Mouse (Mus musculus) stomach, embryonic 16.5 days (tissue): ENCODE measurements around the gene Atg10. TPM values are rescaled to one million over a fixed set of nuclear protein-coding genes. Genes with fewer than 3 reads are reported as not detected.

Experiments used
- ATAC-seq: fragments of 200-750 bp; cut with Nextera tagmentation; 2 replicates; pipeline ENCODE4 v1.8.0; 2017; ENCODE audit warnings: moderate number of reproducible peaks, moderate TSS enrichment; ENCODE audit not compliant: insufficient read depth, low FRiP score
- H3K27ac ChIP-seq: fragments of 300-500 bp; sonication (generic); 2 replicates; pipeline ENCODE4 v1.5.1; 2014; ENCODE audit warnings: low read length
- H3K27me3 ChIP-seq: fragments of 300-500 bp; sonication (generic); 2 replicates; pipeline ENCODE4 v1.6.1; 2014; ENCODE audit warnings: low read length, control low read depth, mixed read lengths; ENCODE audit not compliant: control insufficient read depth, insufficient read depth
- H3K36me3 ChIP-seq: fragments of 300-500 bp; sonication (generic); 2 replicates; pipeline ENCODE4 v1.6.1; 2014; ENCODE audit warnings: low read length; ENCODE audit not compliant: control insufficient read depth, insufficient read depth
- H3K4me1 ChIP-seq: fragments of 300-500 bp; sonication (generic); 2 replicates; pipeline ENCODE4 v1.6.1; 2014; ENCODE audit warnings: low read length, control low read depth, mixed read lengths; ENCODE audit not compliant: control insufficient read depth, insufficient read depth
- H3K4me2 ChIP-seq: fragments of 300-500 bp; sonication (generic); 2 replicates; pipeline ENCODE4 v1.6.1; 2014; ENCODE audit warnings: low read depth, low read length, mixed read lengths
- H3K4me3 ChIP-seq: fragments of 300-500 bp; sonication (generic); replicated peaks from 2 replicates; pipeline ENCODE4 v1.5.1; 2014; ENCODE audit warnings: mild to moderate bottlenecking, low read length
- H3K9ac ChIP-seq: fragments of 300-500 bp; sonication (generic); 2 replicates; pipeline ENCODE4 v1.6.1; 2014; ENCODE audit warnings: low read length
- H3K9me3 ChIP-seq: fragments of 300-500 bp; sonication (generic); replicated peaks from 2 replicates; pipeline ENCODE4 v1.6.1; 2016; ENCODE audit warnings: low read length, control low read depth; ENCODE audit not compliant: control insufficient read depth
- WGBS: fragments of 180-500 bp; shearing (Covaris S2); extraction: QIAGEN DNeasy Blood & Tissue Kit; methylation state at CpG from one replicate; pipeline ENCODE4 v1.1.7; 2014; 5-methylcytosine and 5-hydroxymethylcytosine counted together
- polyA plus RNA-seq: library from polyadenylated mRNA; unstranded; fragments of >200 nt; fragmentation: Nextera tagmentation; extraction: Ambion mirVana; gene quantifications from 2 replicates; pipeline ENCODE4 v1.2.1, GENCODE M21; 2015

Gene Atg10
- polyA plus RNA-seq, 1 experiment from 2014 or later: 15.2 TPM

- no peak for ATAC-seq
- no peaks in the 10 kb centered on the region for H3K36me3 ChIP-seq
- H3K4me3 ChIP-seq: no peak overlapping the region
- no peaks in the 10 kb centered on the region for H3K4me1 ChIP-seq
- H3K27me3 ChIP-seq: no peaks in the 10 kb centered on the region
- 94% methylated on average over 12 of the region's 12 CpGs for WGBS
- H3K27ac ChIP-seq: no peak overlapping the region
- H3K9ac ChIP-seq: no peak overlapping the region
- no peak overlapping the region for H3K4me2 ChIP-seq
- no peaks in the 10 kb centered on the region for H3K9me3 ChIP-seq
Measured at GRCm38 (mm10) chr13:91086361-91086900, 137.3 kb downstream of the Atg10 start.

- Histone ChIP-seq H3K9ac (no peak overlapping the region), H3K9me3 (no peaks in the 10 kb centered on the region), H3K4me1 (no peaks in the 10 kb centered on the region), H3K27ac (no peak overlapping the region), H3K36me3 (no peaks in the 10 kb centered on the region), H3K4me2 (no peak overlapping the region), H3K27me3 (no peaks in the 10 kb centered on the region), H3K4me3 (no peak overlapping the region)
- no peak for ATAC-seq
- WGBS: 92% methylated on average over 2 of the region's 2 CpGs
Measured at GRCm38 (mm10) chr13:91072351-91072750, 151.4 kb downstream of the Atg10 start.

GRCm38 (mm10) chr13:91060871-91061270 is 162.9 kb downstream of the Atg10 start:
- H3K27me3 ChIP-seq: no peaks in the 10 kb centered on the region
- no peaks in the 10 kb centered on the region for H3K36me3 ChIP-seq
- 83% methylated on average over 5 of the region's 5 CpGs for WGBS
- no peak overlapping the region for H3K9ac ChIP-seq
- no peak overlapping the region for H3K4me3 ChIP-seq
- H3K27ac ChIP-seq: no peak overlapping the region
- no peaks in the 10 kb centered on the region for H3K4me1 ChIP-seq
- no peak for ATAC-seq
- H3K9me3 ChIP-seq: no peaks in the 10 kb centered on the region
- no peak overlapping the region for H3K4me2 ChIP-seq

GRCm38 (mm10) chr13:91048171-91048570 is 175.6 kb downstream of the Atg10 start:
- Histone ChIP-seq H3K27ac (no peak overlapping the region), H3K4me1 (no peaks in the 10 kb centered on the region), H3K36me3 (no peaks in the 10 kb centered on the region), H3K4me2 (no peak overlapping the region), H3K27me3 (no peaks in the 10 kb centered on the region), H3K9ac (no peak overlapping the region), H3K9me3 (no peaks in the 10 kb centered on the region), H3K4me3 (no peak overlapping the region)
- no peak for ATAC-seq
- WGBS: 89% methylated on average over 4 of the region's 4 CpGs

GRCm38 (mm10) chr13:91046851-91047250 is 176.9 kb downstream of the Atg10 start:
- Histone ChIP-seq H3K9ac (no peak overlapping the region), H3K4me1 (no peaks in the 10 kb centered on the region), H3K36me3 (no peaks in the 10 kb centered on the region), H3K4me2 (no peak overlapping the region), H3K27ac (no peak overlapping the region), H3K27me3 (no peaks in the 10 kb centered on the region), H3K9me3 (no peaks in the 10 kb centered on the region), H3K4me3 (no peak overlapping the region)
- 78% methylated on average over 5 of the region's 5 CpGs for WGBS
- no peak for ATAC-seq

GRCm38 (mm10) chr13:91041236-91041635 is 182.5 kb downstream of the Atg10 start:
- no peaks in the 10 kb centered on the region for H3K36me3 ChIP-seq
- no peak overlapping the region for H3K27ac ChIP-seq
- H3K4me1 ChIP-seq: no peaks in the 10 kb centered on the region
- no peak overlapping the region for H3K4me2 ChIP-seq
- no peaks in the 10 kb centered on the region for H3K9me3 ChIP-seq
- no peaks in the 10 kb centered on the region for H3K27me3 ChIP-seq
- 72% methylated on average over 1 of the region's 1 CpGs for WGBS
- ATAC-seq: no peak
- H3K4me3 ChIP-seq: no peak overlapping the region
- no peak overlapping the region for H3K9ac ChIP-seq

GRCm38 (mm10) chr13:91040421-91040820 is 183.3 kb downstream of the Atg10 start:
- Histone ChIP-seq H3K36me3 (no peaks in the 10 kb centered on the region), H3K9me3 (no peaks in the 10 kb centered on the region), H3K27ac (no peak overlapping the region), H3K4me3 (no peak overlapping the region), H3K4me2 (no peak overlapping the region), H3K4me1 (no peaks in the 10 kb centered on the region), H3K27me3 (no peaks in the 10 kb centered on the region), H3K9ac (no peak overlapping the region)
- ATAC-seq: no peak

GRCm38 (mm10) chr13:91039201-91039807 is 184.5 kb downstream of the Atg10 start:
- no peaks in the 10 kb centered on the region for H3K27me3 ChIP-seq
- no peak overlapping the region for H3K4me3 ChIP-seq
- H3K4me2 ChIP-seq: no peak overlapping the region
- H3K36me3 ChIP-seq: no peaks in the 10 kb centered on the region
- WGBS: 44% methylated on average over 11 of the region's 11 CpGs
- H3K9me3 ChIP-seq: no peaks in the 10 kb centered on the region
- no peak overlapping the region for H3K27ac ChIP-seq
- H3K9ac ChIP-seq: 0 out of 2 replicates have a peak overlapping the region, but pooled peaks have one; percentile 28
- peak; percentile 83 for ATAC-seq
- no peaks in the 10 kb centered on the region for H3K4me1 ChIP-seq

- no peak overlapping the region for H3K9ac ChIP-seq
- H3K4me1 ChIP-seq: no peaks in the 10 kb centered on the region
- H3K27ac ChIP-seq: no peak overlapping the region
- no peaks in the 10 kb centered on the region for H3K9me3 ChIP-seq
- no peaks in the 10 kb centered on the region for H3K36me3 ChIP-seq
- no peaks in the 10 kb centered on the region for H3K27me3 ChIP-seq
- 54% methylated on average over 5 of the region's 5 CpGs for WGBS
- no peak overlapping the region for H3K4me2 ChIP-seq
- H3K4me3 ChIP-seq: no peak overlapping the region
- no peak for ATAC-seq
Measured at GRCm38 (mm10) chr13:91038636-91039035, 185.1 kb downstream of the Atg10 start.
